Mouse (Mus musculus): ENCODE results near the gene Filip1l.

The Filip1l gene

GRCm38 (mm10) chr16:57421680-57422417, 69.0 kb downstream of the Filip1l start:
- in situ Hi-C loops (cut with MboI; ENCODE audit: low pct_unique_long_range_greater_than_20kb in 1 of 2, low sequenced_read_pairs in 2 of 2, unreplicated experiment in 1 of 2): no loop called here

GRCm38 (mm10) chr16:57423001-57423800, 70.3 kb downstream of the Filip1l start:
- in situ Hi-C loops (cut with MboI; ENCODE audit: low pct_unique_long_range_greater_than_20kb in 1 of 2, low sequenced_read_pairs in 2 of 2, unreplicated experiment in 1 of 2): no loop called here

GRCm38 (mm10) chr16:57426680-57427079, 73.8 kb downstream of the Filip1l start:
- in situ Hi-C loops (cut with MboI; ENCODE audit: low pct_unique_long_range_greater_than_20kb in 1 of 2, low sequenced_read_pairs in 2 of 2, unreplicated experiment in 1 of 2): no loop called here

- in situ Hi-C loops (cut with MboI; ENCODE audit: low pct_unique_long_range_greater_than_20kb in 1 of 2, low sequenced_read_pairs in 2 of 2, unreplicated experiment in 1 of 2): no loop called here
Measured at GRCm38 (mm10) chr16:57427516-57428285, 74.8 kb downstream of the Filip1l start.

- in situ Hi-C loops (cut with MboI; ENCODE audit: low pct_unique_long_range_greater_than_20kb in 1 of 2, low sequenced_read_pairs in 2 of 2, unreplicated experiment in 1 of 2): no loop called here
Measured at GRCm38 (mm10) chr16:57428977-57429376, 76.1 kb downstream of the Filip1l start.

GRCm38 (mm10) chr16:57431294-57431693, 78.4 kb downstream of the Filip1l start:
- in situ Hi-C loops (cut with MboI; ENCODE audit: low pct_unique_long_range_greater_than_20kb in 1 of 2, low sequenced_read_pairs in 2 of 2, unreplicated experiment in 1 of 2): no loop called here

- in situ Hi-C loops (cut with MboI; ENCODE audit: low pct_unique_long_range_greater_than_20kb in 1 of 2, low sequenced_read_pairs in 2 of 2, unreplicated experiment in 1 of 2): no loop called here
Measured at GRCm38 (mm10) chr16:57433173-57433572, 80.3 kb downstream of the Filip1l start.

- in situ Hi-C loops (cut with MboI; ENCODE audit: low pct_unique_long_range_greater_than_20kb in 1 of 2, low sequenced_read_pairs in 2 of 2, unreplicated experiment in 1 of 2): no loop called here
Measured at GRCm38 (mm10) chr16:57433671-57434070, 80.8 kb downstream of the Filip1l start.

GRCm38 (mm10) chr16:57434640-57435039, 81.7 kb downstream of the Filip1l start:
- in situ Hi-C loops (cut with MboI; ENCODE audit: low pct_unique_long_range_greater_than_20kb in 1 of 2, low sequenced_read_pairs in 2 of 2, unreplicated experiment in 1 of 2): no loop called here

- in situ Hi-C loops (cut with MboI; ENCODE audit: low pct_unique_long_range_greater_than_20kb in 1 of 2, low sequenced_read_pairs in 2 of 2, unreplicated experiment in 1 of 2): no loop called here
Measured at GRCm38 (mm10) chr16:57437523-57438287, 84.8 kb downstream of the Filip1l start.

GRCm38 (mm10) chr16:57438288-57438685, 85.4 kb downstream of the Filip1l start:
- in situ Hi-C loops (cut with MboI; ENCODE audit: low pct_unique_long_range_greater_than_20kb in 1 of 2, low sequenced_read_pairs in 2 of 2, unreplicated experiment in 1 of 2): no loop called here

- in situ Hi-C loops (cut with MboI; ENCODE audit: low pct_unique_long_range_greater_than_20kb in 1 of 2, low sequenced_read_pairs in 2 of 2, unreplicated experiment in 1 of 2): no loop called here
Measured at GRCm38 (mm10) chr16:57439206-57439605, 86.3 kb downstream of the Filip1l start.

- in situ Hi-C loops (cut with MboI; ENCODE audit: low pct_unique_long_range_greater_than_20kb in 1 of 2, low sequenced_read_pairs in 2 of 2, unreplicated experiment in 1 of 2): no loop called here
Measured at GRCm38 (mm10) chr16:57440706-57441437, 88.0 kb downstream of the Filip1l start.

- in situ Hi-C loops (cut with MboI; ENCODE audit: low pct_unique_long_range_greater_than_20kb in 1 of 2, low sequenced_read_pairs in 2 of 2, unreplicated experiment in 1 of 2): no loop called here
Measured at GRCm38 (mm10) chr16:57445096-57446094, 92.5 kb downstream of the Filip1l start.

GRCm38 (mm10) chr16:57453009-57453408, 100.1 kb downstream of the Filip1l start:
- in situ Hi-C loops (cut with MboI; ENCODE audit: low pct_unique_long_range_greater_than_20kb in 1 of 2, low sequenced_read_pairs in 2 of 2, unreplicated experiment in 1 of 2): no loop called here

- in situ Hi-C loops (cut with MboI; ENCODE audit: low pct_unique_long_range_greater_than_20kb in 1 of 2, low sequenced_read_pairs in 2 of 2, unreplicated experiment in 1 of 2): no loop called here
Measured at GRCm38 (mm10) chr16:57454106-57454763, 101.3 kb downstream of the Filip1l start.
